ENCODE assay signal across 8 mouse cellular contexts in genomic region chr8:70700555-70700922, GRCm38 (mm10). TPM values are rescaled to one million over a fixed set of nuclear protein-coding genes. Genes with fewer than 3 reads are reported as not detected.
DNase-seq lines count a peak whose midpoint lies in the region; ATAC-seq and TF ChIP-seq lines count a peak whose summit lies in the region.

No protein-coding gene starts in this region.

- peak overlapping the region; percentile 61 for H3K4me2 ChIP-seq in hindbrain, postnatal 0 days (ENCODE audit: low read depth, low read length)

- peak; percentile 88 for DNase-seq in WW6 (ENCODE audit: low read depth, low spot score)
- DNase-seq in gastrocnemius, adult 2 months: peak; percentile 95
- peak; percentile 96 for DNase-seq in hindbrain, postnatal 0 days (ENCODE audit: low spot score)
- DNase-seq in left cerebral cortex, adult 2 months (ENCODE audit: extremely low spot score in 1 of 2, low spot score in 2 of 2): peak; percentile 79 to 89
- peak; percentile 89 for DNase-seq in right cerebral cortex, adult 18-20 months
- peak; percentile 76 for DNase-seq in urinary bladder, adult 2 months (ENCODE audit: low spot score)

- H3K4me1 ChIP-seq in hindbrain, postnatal 0 days (ENCODE audit: insufficient read depth, low read length): peaks cover 21% of the 10 kb centered on the region

- H3K79me2 ChIP-seq in macrophage (ENCODE audit: inconsistent target): no peaks in the 10 kb centered on the region; the same call in 1 of the 2 replicates

- 0% methylated on average over 20 of the region's 20 CpGs for WGBS in hindbrain, postnatal 0 days
- 1% methylated on average over 12 of the region's 20 CpGs for WGBS in macrophage (ENCODE audit: missing documents)

- intact Hi-C loops in gastrocnemius, adult 2 months (cut with DNase I): loop anchor here (1.0 to 5.0 kb wide), 2 partner anchors 27 to 73 kb away; partner anchors contain the start of gene Lsm4
- intact Hi-C loops in left cerebral cortex, adult 2 months (cut with DNase I): loop anchor here (1.0 kb wide), 1 partner anchor 27 kb away; the partner anchor contains the start of gene Lsm4

- H3K36me3 ChIP-seq in hindbrain, postnatal 0 days (ENCODE audit: insufficient read depth, low read length): 0 out of 2 replicates have a peak, but pooled peaks cover 5% of the 10 kb centered on the region
- H3K36me3 ChIP-seq in macrophage (ENCODE audit: inconsistent target): no peaks in the 10 kb centered on the region

- no peaks in the 10 kb centered on the region for H3K9me3 ChIP-seq in hindbrain, postnatal 0 days (ENCODE audit: low read length)

- H3K4me3 ChIP-seq in gastrocnemius, adult 2 months: peak overlapping the region; percentile 95
- H3K4me3 ChIP-seq in hindbrain, postnatal 0 days (ENCODE audit: low read length): peak overlapping the region; percentile 90
- peak overlapping the region; percentile 91 for H3K4me3 ChIP-seq in left cerebral cortex, adult 2 months
- H3K4me3 ChIP-seq in macrophage (ENCODE audit: inconsistent target): peak overlapping the region; percentile 45

- H3K27me3 ChIP-seq in hindbrain, postnatal 0 days (ENCODE audit: insufficient read depth, low read length): no peaks in the 10 kb centered on the region

- ATAC-seq in common myeloid progenitor, adult 5-6 weeks (replicated peaks; ENCODE audit: low read depth, poor library complexity, severe bottlenecking): peak; percentile 10
- peak; percentile 15; the same call in 1 of the 2 replicates for ATAC-seq in hindbrain, postnatal 0 days

- peak overlapping the region; percentile 100 for H3K27ac ChIP-seq in gastrocnemius, adult 2 months
- peak overlapping the region; percentile 99 for H3K27ac ChIP-seq in hindbrain, postnatal 0 days
- H3K27ac ChIP-seq in left cerebral cortex, adult 2 months: peak overlapping the region; percentile 100
- H3K27ac ChIP-seq in macrophage: peak overlapping the region; percentile 74

- peak; percentile 89 for TF ChIP-seq CTCF in gastrocnemius, adult 2 months (IDR thresholded peaks at IDR 0.05)
- peak; percentile 82 for TF ChIP-seq CTCF in hindbrain, postnatal 0 days (IDR thresholded peaks at IDR 0.05; ENCODE audit: low read depth)
- TF ChIP-seq CTCF in left cerebral cortex, adult 2 months (IDR thresholded peaks at IDR 0.05): peak; percentile 67

- H3K9ac ChIP-seq in hindbrain, postnatal 0 days (replicated peaks; ENCODE audit: low read length): peak overlapping the region; percentile 98

RNA-seq across cellular contexts. Expression of gene Jund, which starts 1.8 kb away (rescaled TPM):
- 54.4 and 58.2 TPM in 2 replicates for total RNA-seq in common myeloid progenitor, adult 5-6 weeks (2017)
- 10 to 100 TPM; 35.5 to 54.5 TPM for total RNA-seq in gastrocnemius, adult 2 months (2021)
- total RNA-seq in hindbrain, postnatal 0 days (2014; rRNA removed): 486 and 650 TPM in 2 replicates
- 90.4 and 96.3 TPM in 2 replicates for polyA plus RNA-seq in hindbrain, postnatal 0 days (2015; fragmentation: Nextera tagmentation; extraction: Ambion mirVana)
- 100 to 1,000 TPM; 247 to 264 TPM for total RNA-seq in left cerebral cortex, adult 2 months (2021)
- 10 to 100 TPM; 10.4 to 46.3 (median 24.7) TPM for total RNA-seq in macrophage (2018; cell fraction: chromatin; rRNA removed)
- 100 to 1,000 TPM in 25 of 26 experiments, 10 to 100 TPM in 1; 96.8 to 198 (median 137) TPM for total RNA-seq in macrophage (2018; cell fraction: cytosol; rRNA removed)
- 100 to 1,000 TPM in 9 of 26 experiments, 10 to 100 TPM in 17; 42.3 to 211 (median 94.7) TPM for total RNA-seq in macrophage (2018; cell fraction: nucleus; rRNA removed)
- polyA plus RNA-seq in macrophage (2018): 29.7 to 79.6 TPM (median 40.0 TPM) in 3 replicates
- polyA plus RNA-seq in urinary bladder, adult 2 months (2012; rRNA removed): 132 and 153 TPM in 2 replicates

RNA-seq across cellular contexts. Expression of gene Iqcn, which starts 2.7 kb away (rescaled TPM):
- total RNA-seq in common myeloid progenitor, adult 5-6 weeks (2017): 0.05 TPM in 1 of 2 replicates, not detected in the other
- total RNA-seq in gastrocnemius, adult 2 months (2021): not detected
- total RNA-seq in hindbrain, postnatal 0 days (2014; rRNA removed): 0.05 and 0.18 TPM in 2 replicates
- polyA plus RNA-seq in hindbrain, postnatal 0 days (2015; fragmentation: Nextera tagmentation; extraction: Ambion mirVana): 0.05 and 0.08 TPM in 2 replicates
- under 1 TPM; 0.16 to 0.21 TPM for total RNA-seq in left cerebral cortex, adult 2 months (2021)
- total RNA-seq in macrophage (2018; cell fraction: chromatin; rRNA removed): under 1 TPM in 14 of 26 experiments, not detected in 12; 0.13 to 0.82 (median 0.19) TPM
- total RNA-seq in macrophage (2018; cell fraction: cytosol; rRNA removed): under 1 TPM in 1 of 26 experiments, not detected in 25; 0.03 TPM
- 1 to 10 TPM in 2 of 26 experiments, under 1 TPM in 7, not detected in 17; 0.06 to 2.7 (median 0.31) TPM for total RNA-seq in macrophage (2018; cell fraction: nucleus; rRNA removed)
- polyA plus RNA-seq in macrophage (2018): not detected in 3 replicates
- not detected in 2 replicates for polyA plus RNA-seq in urinary bladder, adult 2 months (2012; rRNA removed)

RNA-seq across cellular contexts. Expression of gene Gm3336, which starts 17.8 kb away (rescaled TPM):
- total RNA-seq in common myeloid progenitor, adult 5-6 weeks (2017): not detected in 2 replicates
- total RNA-seq in gastrocnemius, adult 2 months (2021): not detected
- not detected in 2 replicates for total RNA-seq in hindbrain, postnatal 0 days (2014; rRNA removed)
- polyA plus RNA-seq in hindbrain, postnatal 0 days (2015; fragmentation: Nextera tagmentation; extraction: Ambion mirVana): not detected in 2 replicates
- not detected for total RNA-seq in left cerebral cortex, adult 2 months (2021)
- not detected for total RNA-seq in macrophage (2018; cell fraction: chromatin; rRNA removed)
- total RNA-seq in macrophage (2018; cell fraction: cytosol; rRNA removed): not detected
- 1 to 10 TPM in 1 of 26 experiments, not detected in 25; 1.7 TPM for total RNA-seq in macrophage (2018; cell fraction: nucleus; rRNA removed)
- polyA plus RNA-seq in macrophage (2018): not detected in 3 replicates
- polyA plus RNA-seq in urinary bladder, adult 2 months (2012; rRNA removed): 0.46 and 0.56 TPM in 2 replicates

RNA-seq across cellular contexts. Expression of gene Pde4c, which starts 23.0 kb away (rescaled TPM):
- 0.09 TPM in 1 of 2 replicates, not detected in the other for total RNA-seq in common myeloid progenitor, adult 5-6 weeks (2017)
- 1 to 10 TPM; 2.4 to 3.0 TPM for total RNA-seq in gastrocnemius, adult 2 months (2021)
- 0.26 and 0.72 TPM in 2 replicates for total RNA-seq in hindbrain, postnatal 0 days (2014; rRNA removed)
- 0.20 and 0.31 TPM in 2 replicates for polyA plus RNA-seq in hindbrain, postnatal 0 days (2015; fragmentation: Nextera tagmentation; extraction: Ambion mirVana)
- total RNA-seq in left cerebral cortex, adult 2 months (2021): 1 to 10 TPM; 1.9 to 3.0 TPM
- total RNA-seq in macrophage (2018; cell fraction: chromatin; rRNA removed): not detected
- under 1 TPM in 1 of 26 experiments, not detected in 25; 0.04 TPM for total RNA-seq in macrophage (2018; cell fraction: cytosol; rRNA removed)
- under 1 TPM in 1 of 26 experiments, not detected in 25; 0.51 TPM for total RNA-seq in macrophage (2018; cell fraction: nucleus; rRNA removed)
- polyA plus RNA-seq in macrophage (2018): not detected in 3 replicates
- polyA plus RNA-seq in urinary bladder, adult 2 months (2012; rRNA removed): 0.54 and 0.59 TPM in 2 replicates

RNA-seq across cellular contexts. Expression of gene Lsm4, which starts 27.5 kb away (rescaled TPM):
- 129 and 163 TPM in 2 replicates for total RNA-seq in common myeloid progenitor, adult 5-6 weeks (2017)
- 10 to 100 TPM; 61.7 to 65.6 TPM for total RNA-seq in gastrocnemius, adult 2 months (2021)
- total RNA-seq in hindbrain, postnatal 0 days (2014; rRNA removed): 301 and 453 TPM in 2 replicates
- 188 and 190 TPM in 2 replicates for polyA plus RNA-seq in hindbrain, postnatal 0 days (2015; fragmentation: Nextera tagmentation; extraction: Ambion mirVana)
- 10 to 100 TPM; 62.1 to 62.9 TPM for total RNA-seq in left cerebral cortex, adult 2 months (2021)
- total RNA-seq in macrophage (2018; cell fraction: chromatin; rRNA removed): 10 to 100 TPM in 20 of 26 experiments, 1 to 10 TPM in 6; 2.7 to 27.9 (median 15.6) TPM
- 10 to 100 TPM; 43.2 to 69.6 (median 58.9) TPM for total RNA-seq in macrophage (2018; cell fraction: cytosol; rRNA removed)
- 10 to 100 TPM; 14.4 to 45.5 (median 23.0) TPM for total RNA-seq in macrophage (2018; cell fraction: nucleus; rRNA removed)
- polyA plus RNA-seq in macrophage (2018): 47.7 to 66.4 TPM (median 48.9 TPM) in 3 replicates
- polyA plus RNA-seq in urinary bladder, adult 2 months (2012; rRNA removed): 97.8 and 99.4 TPM in 2 replicates

Comparison
In these comparisons a context has a peak if more than half of its experiments do, and no peak if none do; other contexts are left out.
1. Peak in every context shown above with its lines: DNase-seq, ATAC-seq, H3K4me3 ChIP-seq and H3K27ac ChIP-seq.
2. H3K4me3 ChIP-seq: peak in every context shown above with its lines; median percentile 95 in gastrocnemius, adult 2 months; 91 in left cerebral cortex, adult 2 months; 90 in hindbrain, postnatal 0 days; 45 in macrophage.